Mouse (Mus musculus): ENCODE data around the gene Stox2.

- TF ChIP-seq CTCF (IDR thresholded peaks at IDR 0.05; ENCODE audit: low read depth), result no peak
- TF ChIP-seq EP300 (IDR thresholded peaks at IDR 0.05; ENCODE audit: low read depth), result no peak
Observed at GRCm38 (mm10) chr8:47391844-47392243, 54.3 kb downstream of the Stox2 start.
